Mouse (Mus musculus): ENCODE results near the gene Rps24. TPM values are rescaled to one million over a fixed set of nuclear protein-coding genes. Genes with fewer than 3 reads are reported as not detected.
A peak's percentile ranks its signal among the peaks of the same experiment; 100 is the strongest.
"Not testable (repeated sequence)": the region's sequence is repeated elsewhere in the genome, so short reads cannot be mapped to it uniquely, and the experiment has no call there.

Gene Rps24
- total RNA-seq (2021), result 100 to 1,000 TPM; 752 to 770 TPM

DNA sequence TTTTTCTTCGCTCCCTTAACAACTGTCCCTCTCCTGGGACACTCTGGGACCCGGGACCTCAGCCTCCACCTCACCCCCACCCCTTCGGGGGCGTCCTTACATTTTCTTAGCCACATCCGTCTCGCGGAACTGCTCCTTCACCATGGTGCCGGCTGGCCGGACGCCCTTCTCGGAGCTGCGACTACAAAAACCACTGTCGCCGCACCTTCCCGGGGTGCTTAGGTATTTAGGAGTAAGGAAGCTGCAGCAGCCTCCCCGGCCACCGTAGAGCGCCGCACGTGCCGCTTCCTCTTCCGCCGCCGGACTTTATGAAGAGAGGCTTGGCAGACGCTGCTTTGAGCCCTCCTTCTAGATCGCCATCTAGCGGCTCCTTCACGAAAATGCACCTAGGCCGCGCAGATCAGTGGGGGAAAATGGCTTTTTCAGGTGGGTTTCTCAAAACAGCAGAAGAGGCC lies at the start of gene Rps24, which contains the start of gene Polr3a:
TSS of gene Rps24 (plus strand) at position 353 of the 455 bp plus-strand sequence.
TSS of gene Polr3a (minus strand) at position 286 of the 455 bp plus-strand sequence.
- peak; percentile 87 for DNase-seq

DNA sequence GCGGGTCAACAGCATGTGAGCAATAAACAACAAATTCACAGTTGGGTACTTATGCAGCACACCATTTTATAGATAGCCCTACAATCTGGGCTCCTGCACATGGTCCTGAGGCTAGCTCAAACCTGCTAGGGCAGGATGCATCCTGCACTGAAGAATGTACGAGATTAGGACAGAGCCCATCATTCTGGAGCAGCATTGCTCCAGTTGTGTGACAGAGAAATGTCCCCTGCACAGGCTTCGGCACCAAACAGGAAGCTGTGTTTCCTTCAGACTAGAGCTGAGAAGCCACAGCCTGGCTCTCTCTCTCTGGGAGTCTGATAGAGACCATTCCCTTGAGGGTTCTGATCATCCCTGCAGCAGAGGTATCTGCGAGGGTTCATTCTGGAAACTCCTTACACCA lies 43.4 kb upstream of the Rps24 start:
- not testable (repeated sequence) for DNase-seq

DNA sequence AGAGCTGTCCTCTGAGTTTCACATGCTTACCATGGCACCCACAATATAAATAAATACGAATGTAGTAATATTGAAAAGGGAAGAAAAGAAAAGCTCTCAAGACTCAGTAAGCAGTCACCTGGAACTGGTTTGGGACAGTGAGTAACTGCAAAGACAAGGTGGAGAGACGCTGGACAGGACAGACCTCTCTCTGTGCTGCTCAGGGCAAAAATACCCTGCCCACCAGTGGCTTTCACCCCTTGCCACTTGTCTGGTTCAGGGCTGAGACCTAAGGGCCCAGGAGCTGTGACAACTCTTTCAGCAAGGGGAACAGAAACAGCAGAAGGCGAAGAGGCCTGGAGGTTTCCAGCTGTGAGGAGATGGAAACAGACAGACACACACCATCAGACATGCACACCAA lies 28.7 kb upstream of the Rps24 start:
- DNase-seq, result no peak

DNA sequence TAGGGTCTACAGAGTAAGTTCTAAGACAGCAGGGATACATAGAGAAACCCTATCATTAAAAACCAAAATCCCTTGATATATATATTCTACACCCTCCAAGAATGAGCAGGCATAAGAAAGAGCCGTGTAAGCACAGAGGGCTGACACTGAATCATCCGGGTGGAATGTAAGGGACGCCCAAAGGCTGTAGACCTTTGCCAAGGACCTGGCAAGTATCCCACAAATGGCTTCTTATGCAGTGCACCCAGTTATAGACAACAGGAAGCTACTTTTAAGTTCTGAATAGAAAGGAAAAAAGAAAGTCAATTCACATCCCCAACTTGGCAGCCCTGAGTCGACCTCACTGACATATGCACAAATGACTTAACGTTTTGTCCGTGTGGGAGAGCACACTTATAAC lies 18.1 kb upstream of the Rps24 start:
- no peak for DNase-seq

DNA sequence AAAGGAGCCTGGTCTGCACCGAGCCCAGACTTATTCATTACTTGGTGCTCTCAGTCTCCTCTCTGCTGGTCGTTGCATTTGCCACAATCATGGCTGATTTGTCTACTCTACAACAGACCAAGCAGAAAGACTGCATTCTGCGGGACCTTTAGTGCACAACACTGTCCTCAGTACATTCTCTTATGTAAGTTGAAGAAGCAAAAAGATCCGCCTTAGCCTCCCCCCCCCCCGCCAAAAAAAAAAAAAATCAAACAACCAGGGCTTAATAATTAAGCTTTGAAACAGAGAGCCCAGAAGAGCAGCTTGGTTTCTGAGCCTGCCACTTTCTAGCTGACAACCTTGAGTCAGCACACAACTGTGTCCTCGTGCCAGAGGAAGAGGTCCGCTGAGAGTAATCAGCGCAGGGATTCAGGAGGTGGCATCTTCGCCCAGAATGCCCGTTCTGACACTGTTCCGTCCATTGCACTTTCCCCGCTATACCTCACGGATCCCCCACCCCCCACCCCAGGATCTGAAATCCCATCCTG lies 621 bp upstream of the Rps24 start:
- DNase-seq, result no peak

DNA sequence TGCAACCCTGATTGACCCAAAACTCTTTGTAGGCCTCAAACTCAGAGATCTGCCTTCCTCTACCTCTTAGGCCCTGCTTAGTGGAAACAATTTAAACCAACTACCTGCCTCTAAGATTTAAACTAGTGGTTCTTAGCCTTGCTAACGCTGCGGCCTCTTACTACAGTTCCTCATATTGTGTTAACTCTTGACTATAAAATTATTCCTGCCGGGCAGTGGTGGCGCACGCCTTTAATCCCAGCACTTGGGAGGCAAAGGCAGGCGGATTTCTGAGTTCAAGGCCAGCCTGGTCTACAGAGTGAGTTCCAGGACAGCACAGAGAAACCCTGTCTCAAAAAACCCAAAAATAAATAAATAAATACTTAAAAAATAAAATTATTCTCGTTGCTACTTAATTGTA lies 2.8 kb downstream of the Rps24 start:
- not testable (repeated sequence) for DNase-seq

DNA sequence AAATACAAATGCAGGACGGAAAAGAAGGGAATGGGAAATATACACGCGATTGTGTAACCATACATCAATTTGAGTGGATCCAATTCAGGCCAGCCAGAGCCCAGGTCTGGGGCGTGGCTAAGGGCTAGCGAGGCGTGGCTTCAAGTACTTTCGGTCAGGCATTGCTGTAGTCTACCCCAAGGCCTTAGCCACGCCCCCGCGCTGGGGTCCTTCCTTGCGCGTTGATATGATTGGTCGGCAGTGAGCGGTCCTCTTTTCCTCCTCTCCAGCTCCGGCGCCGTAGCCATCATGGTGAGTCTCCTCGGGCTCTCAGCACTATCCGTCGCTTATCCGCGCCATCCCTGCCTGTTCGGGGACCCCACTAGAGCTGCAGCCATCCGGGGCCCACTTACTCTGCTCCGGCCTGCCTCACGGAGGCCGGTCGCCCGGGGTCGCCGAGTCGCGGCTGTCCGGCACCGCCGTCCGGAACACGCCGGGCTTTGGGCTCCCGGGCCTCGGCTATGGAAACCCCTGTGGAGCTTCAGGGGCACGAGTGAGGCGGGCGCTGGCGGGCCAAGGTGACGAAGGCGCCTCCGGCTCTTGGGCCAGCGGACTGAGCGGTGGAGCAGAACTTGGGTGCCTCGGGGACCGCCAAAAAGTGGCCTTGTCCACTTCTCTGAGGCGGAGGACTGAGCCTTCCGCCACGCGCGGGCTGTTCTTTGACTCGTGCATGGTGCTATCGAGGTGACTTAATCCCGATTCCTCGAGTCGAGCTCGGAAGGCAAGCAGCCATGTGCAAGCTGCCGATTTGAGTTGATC lies 3.7 kb downstream of the Rps24 start:
- DNase-seq, result peak; percentile 96 to 97

DNA sequence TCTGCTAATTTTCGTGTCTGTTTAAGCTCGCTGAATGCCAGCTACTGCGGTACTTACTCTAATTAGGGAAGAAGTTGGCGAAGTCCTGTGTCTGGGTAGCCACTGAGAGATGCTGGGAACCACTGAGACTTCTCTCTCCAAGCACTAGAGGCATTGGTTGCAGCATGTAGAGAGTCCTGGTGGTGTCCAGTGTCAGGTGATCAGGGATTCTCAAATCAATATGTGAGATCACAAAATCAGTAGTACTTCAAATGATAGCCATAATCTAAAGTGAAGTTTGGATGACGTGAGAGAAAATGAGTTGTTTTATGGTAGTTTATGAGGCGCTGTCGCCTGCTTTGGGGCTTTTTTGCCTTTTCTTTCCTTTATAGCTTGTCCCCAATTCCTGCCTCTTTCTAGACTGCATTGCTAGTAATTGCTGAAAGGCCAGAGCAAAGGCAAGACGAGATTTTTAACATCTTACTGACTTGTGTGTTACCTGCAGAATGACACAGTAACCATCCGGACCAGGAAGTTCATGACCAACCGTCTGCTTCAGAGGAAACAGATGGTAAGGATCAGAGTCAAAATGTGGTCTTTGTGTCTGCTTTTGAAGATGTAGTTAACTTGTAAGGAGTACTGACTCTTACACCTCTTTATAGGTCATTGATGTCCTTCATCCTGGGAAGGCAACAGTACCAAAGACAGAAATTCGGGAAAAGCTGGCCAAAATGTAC lies 4.5 kb downstream of the Rps24 start:
- DNase-seq, result no peak

DNA sequence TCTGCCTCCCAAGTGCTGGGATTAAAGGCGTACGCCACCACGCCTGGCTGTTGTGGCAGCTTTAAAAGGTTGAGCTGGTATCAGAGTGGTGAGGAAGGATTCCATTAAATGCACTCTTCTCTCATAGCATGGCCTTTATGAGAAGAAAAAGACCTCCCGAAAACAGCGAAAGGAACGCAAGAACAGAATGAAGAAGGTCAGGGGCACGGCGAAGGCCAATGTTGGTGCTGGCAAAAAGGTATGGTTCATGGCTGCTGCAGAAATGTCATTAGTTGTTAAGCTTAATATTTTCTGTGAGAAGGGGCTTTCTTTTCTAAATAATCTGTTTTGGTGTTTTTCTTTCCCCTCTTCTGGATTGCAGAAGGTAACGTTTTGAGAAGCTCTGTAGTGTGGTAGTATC lies 6.3 kb downstream of the Rps24 start:
- no peak for DNase-seq

DNA sequence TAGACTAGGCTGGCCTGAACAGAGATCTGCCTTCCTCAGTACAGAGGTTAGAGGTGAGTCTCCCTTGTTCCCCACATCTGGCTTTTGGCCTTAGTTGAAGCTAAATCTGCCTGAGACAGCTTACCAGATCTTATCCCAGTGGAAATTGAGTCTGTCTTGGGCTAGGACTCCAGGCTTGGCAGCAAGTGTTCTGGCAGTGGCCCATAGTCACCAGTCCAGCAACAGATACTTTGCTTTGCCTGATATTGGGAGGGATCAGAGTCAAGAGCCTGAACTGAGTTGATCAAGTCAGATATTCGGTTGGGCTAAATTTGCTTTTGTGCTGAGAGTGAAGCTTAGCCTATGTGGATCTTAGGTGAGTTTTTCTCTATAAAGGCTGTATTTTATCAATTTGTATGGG lies 9.6 kb downstream of the Rps24 start:
- no peak for DNase-seq

DNA sequence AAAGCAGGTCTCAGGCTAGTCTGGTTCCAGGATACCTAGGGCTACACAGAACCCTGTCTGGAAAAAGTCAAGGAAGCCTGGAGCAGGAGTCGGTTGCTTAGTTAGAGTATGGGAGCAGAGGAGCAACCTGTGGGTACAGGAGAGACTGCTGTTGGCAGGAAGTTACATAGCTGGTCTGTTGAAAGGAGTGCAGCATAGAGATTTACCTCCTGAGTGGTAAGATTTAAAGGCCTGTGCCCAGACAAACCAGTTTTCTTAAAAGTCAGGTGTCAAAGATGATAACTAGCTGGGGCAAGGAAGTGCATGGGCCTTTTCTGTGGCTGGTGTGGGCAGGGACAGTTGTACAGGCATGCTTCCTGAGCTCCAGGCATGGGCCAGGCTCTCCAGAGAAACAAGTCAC lies 10.5 kb downstream of the Rps24 start:
- DNase-seq, result no peak

DNA sequence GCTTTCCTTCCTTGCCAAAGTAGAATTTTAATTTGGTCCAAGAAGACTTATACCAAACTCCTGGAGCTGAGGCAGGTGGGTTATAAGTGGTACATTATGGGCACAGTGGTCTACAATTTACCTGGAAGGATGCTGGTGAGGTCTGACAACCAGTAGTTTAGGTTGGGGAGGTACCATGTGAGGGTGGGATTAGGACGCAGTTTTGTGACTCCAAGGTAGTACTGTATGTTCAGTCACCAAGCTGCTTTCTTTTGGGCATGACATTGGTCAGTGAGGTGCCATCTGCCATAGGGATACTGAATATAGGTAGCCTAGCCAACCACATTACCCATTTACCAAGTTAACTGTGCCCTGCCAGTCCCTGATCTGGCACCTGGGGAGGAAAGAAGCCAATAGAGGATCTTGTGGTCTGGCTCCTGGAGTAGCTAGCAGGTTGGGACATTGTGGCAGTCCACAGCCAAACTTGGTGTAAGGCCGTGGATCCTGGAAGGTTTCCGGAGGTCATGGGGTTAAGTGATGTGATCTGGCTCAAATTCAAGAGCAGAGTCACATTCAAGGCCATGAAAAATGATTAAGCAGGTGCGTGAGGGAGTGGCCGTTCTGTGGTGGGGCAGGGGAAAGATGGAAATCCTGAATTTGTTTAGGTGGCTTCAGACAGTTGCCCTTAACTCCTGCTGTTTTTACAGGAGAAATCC lies 11.8 kb downstream of the Rps24 start:
- DNase-seq, result no peak

DNA sequence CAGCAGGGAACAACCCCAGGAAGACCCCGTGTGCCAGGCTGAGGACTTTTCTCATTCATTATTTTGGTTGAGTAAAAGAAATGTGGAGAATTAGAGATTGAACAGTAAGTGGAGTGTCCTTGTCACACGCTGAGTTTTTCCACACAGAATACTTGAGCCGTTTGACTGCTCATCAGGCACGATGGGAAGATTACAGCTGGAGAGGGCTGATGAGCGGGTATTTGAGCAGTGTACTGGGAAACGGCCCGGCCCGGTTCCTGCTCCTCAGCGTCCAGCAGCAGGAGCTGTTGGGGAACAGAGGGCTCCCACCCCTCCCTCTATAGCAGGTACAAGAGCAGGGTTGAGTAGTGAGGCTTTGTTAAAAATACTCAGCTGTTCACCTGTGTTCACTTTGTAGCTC lies 12.6 kb downstream of the Rps24 start:
- no peak for DNase-seq

DNA sequence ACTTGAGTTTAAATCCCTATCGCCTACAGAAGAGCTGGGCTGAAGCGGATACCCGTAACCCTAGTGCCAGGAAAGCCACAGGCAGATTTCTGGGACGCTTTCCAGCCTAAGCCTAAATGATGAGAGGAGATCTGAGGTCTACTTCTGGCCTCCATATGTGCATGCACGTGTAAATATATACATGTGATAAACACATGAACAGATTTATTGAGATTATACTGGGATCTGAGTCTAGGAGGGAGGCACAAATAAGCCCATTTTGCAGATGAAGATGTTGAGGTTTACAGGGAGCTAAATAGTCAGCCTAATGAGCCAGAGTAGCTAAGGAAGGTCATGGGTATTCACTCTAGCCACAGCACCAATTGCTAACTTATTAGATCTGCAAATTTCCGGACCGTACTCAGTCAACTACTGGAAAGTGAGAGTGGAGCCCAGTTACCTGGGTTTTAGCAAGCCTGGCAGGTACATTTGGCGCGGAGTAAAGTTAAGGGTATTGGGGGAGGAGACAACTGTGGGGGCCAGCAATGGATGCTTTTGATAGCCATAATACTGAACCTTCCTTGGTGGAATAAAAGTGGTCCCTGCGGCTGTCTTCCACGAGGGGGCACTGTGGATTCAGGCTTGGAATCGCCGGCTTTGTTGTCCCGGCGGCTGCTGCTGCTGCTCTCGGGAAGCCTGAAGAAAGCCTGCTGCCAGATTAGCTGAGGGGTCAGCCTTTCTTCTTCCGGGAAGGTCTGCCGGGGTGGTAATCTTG lies 13.3 kb downstream of the Rps24 start:
- DNase-seq, result peak; percentile 84 to 87

DNA sequence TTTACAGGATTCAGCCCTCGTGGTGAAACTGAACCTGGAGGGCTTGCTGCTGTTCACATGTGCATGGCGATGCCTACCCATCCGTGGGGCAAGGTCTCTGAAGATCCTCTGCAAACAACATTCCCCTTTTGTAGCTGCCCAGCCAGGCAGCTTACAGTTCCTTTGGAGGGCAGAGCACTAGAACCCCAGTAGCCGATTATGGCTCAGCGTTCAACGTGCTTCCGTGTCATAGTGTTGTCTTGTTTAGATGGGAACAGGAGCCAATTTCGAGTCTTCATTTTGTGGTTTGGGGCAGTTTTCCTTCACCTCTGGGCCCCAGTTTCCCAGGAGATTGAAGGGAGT lies 13.9 kb downstream of the Rps24 start:
- DNase-seq, result no peak

DNA sequence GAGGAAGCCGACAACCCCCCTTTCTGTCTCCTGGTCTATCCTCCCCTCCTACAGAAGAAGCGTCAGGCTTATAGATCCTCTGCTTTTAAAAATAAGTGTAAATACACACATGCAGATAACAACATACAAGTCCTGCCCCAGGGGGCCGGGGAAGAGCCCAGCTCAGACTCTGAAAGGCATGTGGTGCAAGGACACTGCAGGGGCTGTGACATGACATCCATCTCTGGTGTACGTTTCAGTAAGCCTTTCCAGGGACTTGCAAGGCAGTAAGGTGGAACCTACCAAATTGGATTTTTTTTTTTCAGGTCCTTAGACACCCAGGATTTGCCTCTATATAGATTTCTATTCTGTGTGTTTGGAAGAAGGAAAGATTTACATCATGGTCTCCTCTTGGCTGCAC lies 14.3 kb downstream of the Rps24 start:
- no peak for DNase-seq

DNA sequence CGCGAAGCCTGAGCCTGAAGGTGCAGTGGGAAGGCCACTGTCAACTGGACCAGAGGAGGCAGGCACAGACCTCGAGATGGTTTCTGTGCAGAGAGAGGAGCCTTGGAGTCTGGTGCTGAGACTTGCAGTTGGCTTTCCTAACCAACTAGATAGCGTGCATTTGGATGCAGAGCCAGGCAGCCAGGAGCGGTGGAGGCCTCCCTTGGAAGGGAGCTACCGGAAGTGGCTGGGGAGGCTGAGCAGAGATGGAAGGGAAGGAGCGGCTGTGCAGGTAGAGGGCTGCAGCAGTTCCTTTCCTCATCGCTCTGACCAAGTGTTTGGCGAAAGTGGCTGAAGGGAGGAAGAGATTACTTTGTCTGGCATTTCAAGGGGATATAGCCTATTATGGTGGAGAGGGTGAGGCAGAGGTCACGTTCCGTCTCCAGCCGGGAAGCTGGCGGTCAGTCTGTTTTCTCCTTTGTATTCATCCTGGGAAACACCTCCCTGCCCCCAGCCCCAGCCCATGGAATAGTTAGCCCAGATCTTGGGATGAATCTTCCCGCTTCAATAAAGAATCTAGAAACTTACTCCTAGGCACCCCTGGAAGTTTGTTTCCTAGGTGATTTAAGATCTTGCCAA lies 20.6 kb downstream of the Rps24 start:
- DNase-seq, result no peak

DNA sequence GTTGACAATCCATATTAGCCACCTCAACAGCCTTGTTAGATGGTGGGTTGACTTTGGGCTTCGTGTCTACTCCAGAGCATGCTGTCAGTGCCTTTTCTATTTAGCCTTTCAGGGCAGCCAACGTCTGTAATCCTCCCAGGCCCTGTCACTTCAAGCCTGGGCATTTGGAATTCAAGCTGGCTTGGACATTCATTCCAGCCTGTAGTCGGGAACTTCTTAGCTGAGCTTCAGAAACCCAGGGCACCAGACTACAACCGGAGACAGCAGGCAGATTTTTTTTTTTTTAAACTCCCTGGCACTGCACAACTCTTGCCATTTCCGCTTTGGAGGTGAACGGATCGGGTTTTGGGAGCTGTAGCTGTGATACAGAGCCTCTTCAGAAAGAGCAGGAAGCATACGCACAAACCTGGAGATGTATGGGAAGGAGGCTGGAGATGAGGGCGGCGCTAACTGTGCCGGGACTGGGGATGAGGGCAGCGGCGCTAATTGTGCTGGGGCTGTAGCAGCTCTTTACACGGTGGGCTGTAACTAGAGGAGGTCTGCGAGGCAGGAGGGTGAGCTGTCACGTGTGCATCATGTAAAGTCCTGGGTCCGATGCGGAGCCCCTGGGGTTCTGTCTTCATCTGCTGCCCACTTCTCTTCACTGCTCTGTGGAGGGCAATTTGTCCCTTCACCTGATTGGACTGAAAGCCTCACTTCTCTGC lies 21.3 kb downstream of the Rps24 start:
- DNase-seq, result no peak

DNA sequence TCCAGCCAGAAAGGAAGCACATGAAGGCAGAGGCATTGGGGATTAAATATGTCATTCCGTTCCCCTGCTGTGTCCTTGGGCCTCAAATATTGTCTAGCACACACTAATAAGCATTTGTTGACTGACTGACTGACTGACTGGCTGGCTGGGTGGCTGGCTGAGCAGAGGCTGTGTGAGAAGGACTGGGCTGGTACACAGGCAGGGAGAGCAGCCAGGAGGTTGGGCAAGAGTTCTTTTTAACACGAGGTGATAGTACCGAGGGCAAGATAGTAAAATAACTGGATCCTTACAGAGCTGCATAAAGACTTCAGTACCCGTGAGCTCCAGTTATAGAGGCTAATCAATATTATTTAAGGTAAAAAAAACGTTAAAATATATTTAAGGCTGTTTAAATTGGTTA lies 22.6 kb downstream of the Rps24 start:
- no peak for DNase-seq

DNA sequence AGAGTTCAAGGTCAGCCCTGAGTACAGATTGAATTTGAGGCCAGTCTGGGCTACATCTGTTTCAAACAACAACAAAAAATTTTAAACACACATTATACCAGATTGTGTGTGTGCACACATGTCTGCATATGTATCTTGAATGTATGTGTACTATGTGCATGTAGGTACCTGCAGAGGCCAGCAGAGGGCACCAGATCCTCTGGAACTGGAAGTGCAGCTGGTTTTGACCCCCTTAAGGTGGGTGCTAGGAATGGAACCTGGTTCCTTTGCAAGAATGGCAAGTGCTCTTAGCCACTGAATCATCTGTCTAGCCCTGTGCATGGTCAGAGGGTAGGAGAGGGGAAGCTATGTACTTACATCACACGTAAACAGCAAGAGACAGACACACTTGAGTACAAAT lies 23.3 kb downstream of the Rps24 start:
- DNase-seq, result no peak

DNA sequence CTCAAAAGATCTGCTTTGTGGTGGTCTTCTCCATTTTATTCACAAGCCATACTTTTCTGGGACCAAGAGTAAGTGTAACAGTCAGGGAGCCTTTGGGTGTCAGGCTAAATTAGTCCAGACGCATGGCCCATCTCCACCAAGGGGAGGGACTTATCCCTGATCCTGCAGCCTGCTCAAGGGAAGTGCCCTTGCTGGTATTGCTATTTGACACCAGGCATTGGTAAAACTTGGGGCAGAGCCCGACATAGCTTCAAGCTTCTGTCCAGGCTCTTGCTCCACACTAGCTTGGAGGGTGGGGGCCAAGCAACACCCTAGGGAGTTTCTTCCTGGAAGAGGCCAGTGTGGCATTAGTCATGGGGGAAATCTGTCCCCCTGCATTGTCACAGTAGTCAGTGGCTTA lies 23.8 kb downstream of the Rps24 start:
- DNase-seq, result no peak

Measured in layer of hippocampus, postnatal 36 days (tissue).